Mouse (Mus musculus) limb, embryonic 15.5 days (tissue): ENCODE measurements at regions not wholly inside any gene's neighbourhood (a gene's known extent, or its start where the extent isn't known, plus 50 kb on each side); places are given as distances from the start of the nearest gene placed in this dataset.
A peak's percentile ranks its signal among the peaks of the same experiment; 100 is the strongest.

Experiments used
- ATAC-seq: fragments of 200-750 bp; cut with Nextera tagmentation; 2 replicates; pipeline ENCODE4 v1.8.0; 2017; ENCODE audit warnings: low read depth, moderate TSS enrichment; ENCODE audit not compliant: insufficient number of reproducible peaks, low FRiP score, low TSS enrichment
- H3K27ac ChIP-seq: fragments of 300-500 bp; sonication (generic); 2 replicates; pipeline ENCODE4 v1.5.1; 2015; ENCODE audit warnings: moderate library complexity, mild to moderate bottlenecking, inconsistent platforms
- H3K27me3 ChIP-seq: fragments of 300-500 bp; sonication (generic); 2 replicates; pipeline ENCODE4 v1.6.1; 2015; ENCODE audit warnings: inconsistent platforms
- H3K36me3 ChIP-seq: fragments of 300-500 bp; sonication (generic); 2 replicates; pipeline ENCODE4 v1.6.1; 2015; ENCODE audit warnings: inconsistent platforms
- H3K4me1 ChIP-seq: fragments of 300-500 bp; sonication (generic); 2 replicates; pipeline ENCODE4 v1.6.1; 2015; ENCODE audit warnings: inconsistent platforms
- H3K4me2 ChIP-seq: fragments of 300-500 bp; sonication (generic); 2 replicates; pipeline ENCODE4 v1.6.1; 2015; ENCODE audit warnings: mild to moderate bottlenecking, inconsistent platforms
- H3K4me3 ChIP-seq: fragments of 300-500 bp; sonication (generic); 2 replicates; pipeline ENCODE4 v1.5.1; 2015; ENCODE audit warnings: mild to moderate bottlenecking, inconsistent platforms
- H3K9ac ChIP-seq: fragments of 300-500 bp; sonication (generic); 2 replicates; pipeline ENCODE4 v1.6.1; 2015; ENCODE audit warnings: inconsistent platforms
- H3K9me3 ChIP-seq: fragments of 300-500 bp; sonication (generic); 2 replicates; pipeline ENCODE4 v1.6.1; 2016; ENCODE audit warnings: inconsistent platforms
- WGBS: fragments of 180-500 bp; shearing (Covaris S2); methylation state at CpG from one replicate; pipeline ENCODE4 v1.1.7; 2015; 5-methylcytosine and 5-hydroxymethylcytosine counted together

DNA sequence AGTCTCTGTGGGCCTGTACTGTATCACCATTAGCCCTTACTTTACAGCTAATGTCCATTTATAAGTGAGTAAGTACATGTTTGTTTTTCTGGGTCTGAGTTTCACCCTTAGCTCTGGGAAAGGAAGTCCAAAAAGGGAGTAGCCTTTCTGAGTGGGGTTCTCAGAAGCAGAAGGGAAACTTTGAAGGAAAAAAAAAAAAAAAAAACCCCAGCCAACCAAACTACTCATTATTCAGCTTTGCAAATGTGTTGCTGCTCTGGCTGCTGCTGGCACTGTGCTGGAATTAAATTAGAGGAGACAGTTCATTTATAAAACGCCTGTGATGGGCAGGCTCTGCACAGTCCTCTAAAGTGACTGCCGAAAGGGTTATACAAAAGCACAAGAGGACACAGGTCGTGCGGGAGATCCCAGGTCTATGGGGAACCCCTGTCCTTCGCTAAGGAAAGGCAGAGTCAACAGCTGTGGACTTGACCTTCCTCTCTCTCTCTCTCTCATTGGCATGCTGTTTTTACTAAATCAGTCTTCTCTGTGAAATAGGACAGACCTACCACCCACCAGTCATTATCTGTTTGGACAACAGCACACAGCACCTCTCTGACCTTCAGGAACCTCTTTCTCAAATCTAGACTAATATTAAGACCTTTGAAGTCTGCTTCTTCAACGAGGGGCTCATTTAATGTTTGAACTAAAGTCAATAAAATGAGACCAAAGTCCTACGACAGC lies 165.4 kb downstream of the Cd47 start:
- Histone ChIP-seq H3K27ac (peak overlapping the region; percentile 2; the same call in 1 of the 2 replicates), H3K27me3 (no peaks in the 10 kb centered on the region), H3K9me3 (no peaks in the 10 kb centered on the region), H3K9ac (no peak overlapping the region), H3K4me2 (no peak overlapping the region), H3K4me1 (0 out of 2 replicates have a peak, but pooled peaks cover 16% of the 10 kb centered on the region), H3K36me3 (no peaks in the 10 kb centered on the region), H3K4me3 (no peak overlapping the region)
- ATAC-seq = no peak
- WGBS = 46% methylated on average over 7 of the region's 7 CpGs

DNA sequence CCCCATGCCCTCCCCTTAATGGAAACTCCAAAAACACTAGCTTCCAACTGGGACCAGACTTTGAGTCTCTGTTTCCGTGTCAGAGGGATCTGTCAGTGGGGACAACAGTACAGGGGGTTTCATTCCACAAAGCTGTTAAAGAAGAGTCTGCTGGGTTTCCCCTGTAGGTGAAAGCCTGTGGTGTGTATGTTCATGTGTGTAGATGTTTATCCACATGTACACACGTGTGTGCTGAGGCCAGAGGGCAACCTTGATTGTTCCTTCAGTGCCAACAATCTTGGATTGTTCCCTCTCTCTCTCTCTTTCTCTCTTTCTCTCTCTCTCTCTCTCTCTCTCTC lies 165.9 kb downstream of the Cd47 start:
- no peak for ATAC-seq
- no peak overlapping the region for H3K4me3 ChIP-seq
- H3K4me1 ChIP-seq = 0 out of 2 replicates have a peak, but pooled peaks cover 16% of the 10 kb centered on the region
- no peaks in the 10 kb centered on the region for H3K27me3 ChIP-seq
- H3K36me3 ChIP-seq = no peaks in the 10 kb centered on the region
- H3K4me2 ChIP-seq = no peak overlapping the region
- H3K9ac ChIP-seq = no peak overlapping the region
- WGBS = 58% methylated on average over 2 of the region's 2 CpGs
- H3K9me3 ChIP-seq = no peaks in the 10 kb centered on the region
- no peak overlapping the region for H3K27ac ChIP-seq

DNA sequence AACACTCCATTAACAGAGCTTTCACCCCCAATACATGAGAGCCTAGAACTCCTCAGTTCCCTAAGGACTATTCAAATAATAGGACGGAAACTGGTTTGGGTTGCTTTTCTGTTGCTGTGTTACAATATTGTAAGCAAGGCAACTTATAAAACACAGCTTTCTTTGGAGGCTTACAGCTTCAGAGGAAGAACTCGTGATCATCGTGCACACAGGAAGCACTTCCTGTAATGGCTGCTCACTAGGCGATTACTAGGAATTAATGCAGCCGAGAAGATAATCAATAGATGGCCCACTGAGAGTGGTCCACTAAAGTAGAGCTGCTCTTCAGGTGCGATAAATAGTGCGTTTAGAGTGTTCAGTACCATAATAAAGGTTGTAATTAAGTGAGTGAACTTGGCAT lies 166.8 kb downstream of the Cd47 start:
- 0 out of 2 replicates have a peak, but pooled peaks cover 16% of the 10 kb centered on the region for H3K4me1 ChIP-seq
- no peak overlapping the region for H3K27ac ChIP-seq
- ATAC-seq = no peak
- no peak overlapping the region for H3K4me2 ChIP-seq
- no peak overlapping the region for H3K4me3 ChIP-seq
- 76% methylated on average over 7 of the region's 7 CpGs for WGBS
- no peaks in the 10 kb centered on the region for H3K36me3 ChIP-seq
- H3K9me3 ChIP-seq = no peaks in the 10 kb centered on the region
- no peak overlapping the region for H3K9ac ChIP-seq
- no peaks in the 10 kb centered on the region for H3K27me3 ChIP-seq

DNA sequence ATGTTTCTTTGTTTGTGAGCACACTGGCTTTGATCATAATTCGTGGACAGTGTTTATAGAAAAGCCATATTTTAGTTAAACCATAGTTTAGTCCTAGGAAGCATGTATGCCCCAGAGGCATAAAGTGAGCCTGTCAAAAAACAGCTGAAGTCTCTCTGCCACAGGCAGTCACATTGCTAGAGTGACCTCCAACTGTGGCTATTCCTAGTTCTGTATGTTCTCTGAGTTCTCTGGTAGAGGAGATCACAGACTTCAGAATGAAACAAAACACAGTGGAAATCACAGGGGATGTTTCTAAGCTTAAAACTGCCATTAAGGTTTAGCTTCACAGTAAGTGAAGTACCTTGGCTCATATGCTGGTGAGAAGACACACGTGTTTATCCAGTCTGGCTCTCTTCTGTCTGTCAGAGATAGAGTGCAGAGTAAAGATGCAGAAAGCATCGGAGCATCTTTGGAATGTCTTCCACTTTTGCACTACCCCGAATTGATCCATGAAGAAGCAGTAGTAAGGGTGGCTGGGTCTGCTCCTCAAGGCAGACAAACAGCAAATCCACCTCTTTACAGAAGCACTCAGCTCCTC lies 168.0 kb downstream of the Cd47 start:
- Histone ChIP-seq H3K4me3 (no peak overlapping the region), H3K27ac (no peak overlapping the region), H3K4me2 (no peak overlapping the region), H3K9ac (no peak overlapping the region), H3K4me1 (0 out of 2 replicates have a peak, but pooled peaks cover 16% of the 10 kb centered on the region), H3K27me3 (no peaks in the 10 kb centered on the region), H3K36me3 (no peaks in the 10 kb centered on the region), H3K9me3 (no peaks in the 10 kb centered on the region)
- ATAC-seq = no peak
- 77% methylated on average over 4 of the region's 4 CpGs for WGBS

DNA sequence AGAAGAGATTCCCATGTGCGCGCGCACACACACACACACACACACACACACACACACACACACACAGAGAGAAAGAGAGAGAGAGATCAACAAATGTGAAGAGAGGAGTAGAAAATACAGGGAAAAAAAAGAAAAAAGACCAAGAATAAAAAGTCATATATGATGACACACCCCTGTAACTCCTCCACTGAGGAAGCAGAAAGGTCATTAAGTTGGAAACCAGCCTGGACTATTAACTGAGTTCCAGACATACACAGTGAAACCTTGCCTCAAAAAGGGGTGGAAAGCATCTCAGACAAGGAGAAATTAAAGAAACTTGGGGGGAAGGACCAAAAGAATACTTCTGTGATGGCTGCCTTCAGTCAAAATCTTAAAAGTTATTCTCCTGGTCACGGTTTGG lies 168.7 kb downstream of the Cd47 start:
- 0 out of 2 replicates have a peak, but pooled peaks cover 14% of the 10 kb centered on the region for H3K4me1 ChIP-seq
- H3K27me3 ChIP-seq = no peaks in the 10 kb centered on the region
- no peak overlapping the region for H3K4me3 ChIP-seq
- no peak overlapping the region for H3K27ac ChIP-seq
- H3K36me3 ChIP-seq = no peaks in the 10 kb centered on the region
- no peaks in the 10 kb centered on the region for H3K9me3 ChIP-seq
- H3K4me2 ChIP-seq = no peak overlapping the region
- ATAC-seq = no peak
- no peak overlapping the region for H3K9ac ChIP-seq
- WGBS = 93% methylated on average over 4 of the region's 4 CpGs

DNA sequence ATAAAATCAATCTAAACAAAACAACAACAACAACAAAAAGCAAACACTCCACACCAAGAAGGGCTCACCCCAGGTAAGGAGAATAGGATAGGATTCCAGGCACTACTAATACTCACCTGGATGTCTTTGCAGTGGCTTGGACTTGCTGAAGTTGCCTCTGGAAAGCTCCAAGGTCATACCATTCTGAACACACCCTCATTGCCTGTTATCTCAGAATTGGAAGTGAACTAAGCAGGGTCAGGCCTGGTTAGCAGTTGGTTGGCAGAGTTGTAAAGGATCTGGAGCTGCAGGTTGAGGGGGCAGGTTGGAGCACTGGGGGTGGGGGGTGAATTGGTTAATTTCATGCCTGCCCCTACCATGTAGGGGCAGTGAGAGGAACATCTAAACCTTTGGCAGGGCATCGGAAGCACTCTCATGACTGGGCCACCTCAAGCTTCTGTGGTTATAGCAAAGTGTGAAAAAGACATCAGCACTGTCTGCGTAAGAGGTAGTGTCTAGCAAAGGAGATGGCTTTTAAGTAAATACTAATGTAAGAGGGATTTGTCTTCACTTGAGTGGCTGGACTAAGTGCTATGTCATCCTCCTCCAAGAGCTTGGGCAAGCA lies 169.5 kb downstream of the Cd47 start:
- H3K9ac ChIP-seq = no peak overlapping the region
- H3K4me1 ChIP-seq = 0 out of 2 replicates have a peak, but pooled peaks cover 9% of the 10 kb centered on the region
- H3K4me2 ChIP-seq = no peak overlapping the region
- WGBS = 93% methylated on average over 2 of the region's 2 CpGs
- H3K27ac ChIP-seq = no peak overlapping the region
- no peaks in the 10 kb centered on the region for H3K27me3 ChIP-seq
- H3K4me3 ChIP-seq = no peak overlapping the region
- no peaks in the 10 kb centered on the region for H3K36me3 ChIP-seq
- no peak for ATAC-seq
- H3K9me3 ChIP-seq = no peaks in the 10 kb centered on the region

DNA sequence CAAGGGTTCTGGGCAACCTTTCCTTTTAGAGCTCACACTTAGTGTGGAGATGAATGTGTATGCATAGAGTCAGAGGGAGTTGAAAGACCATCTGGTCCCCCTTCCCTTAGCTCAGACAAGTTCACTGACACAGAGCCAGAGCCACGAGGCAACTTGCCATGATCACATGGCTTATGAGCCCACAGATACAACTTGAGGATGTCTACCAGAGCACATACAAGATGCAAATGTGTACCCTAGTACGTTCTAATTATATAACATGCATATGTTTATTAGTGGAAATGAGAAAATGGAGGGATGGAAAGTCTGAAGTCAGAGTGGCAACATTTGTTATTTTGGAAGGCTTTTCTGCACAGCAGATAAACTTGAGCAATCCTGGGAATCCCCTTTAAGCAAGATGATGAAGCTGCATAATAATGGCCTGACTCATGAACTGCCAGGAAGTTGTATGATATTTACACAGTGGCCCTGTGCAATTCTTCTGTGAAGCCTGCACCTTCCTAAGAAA lies 170.0 kb downstream of the Cd47 start:
- ATAC-seq = no peak
- WGBS = 62% methylated on average over 2 of the region's 2 CpGs
- no peaks in the 10 kb centered on the region for H3K36me3 ChIP-seq
- no peaks in the 10 kb centered on the region for H3K27me3 ChIP-seq
- H3K9me3 ChIP-seq = no peaks in the 10 kb centered on the region
- H3K27ac ChIP-seq = no peak overlapping the region
- H3K9ac ChIP-seq = no peak overlapping the region
- no peak overlapping the region for H3K4me2 ChIP-seq
- H3K4me3 ChIP-seq = no peak overlapping the region
- H3K4me1 ChIP-seq = 0 out of 2 replicates have a peak, but pooled peaks cover 8% of the 10 kb centered on the region

- H3K36me3 ChIP-seq = no peaks in the 10 kb centered on the region
- no peaks in the 10 kb centered on the region for H3K9me3 ChIP-seq
- H3K27me3 ChIP-seq = no peaks in the 10 kb centered on the region
- no peak overlapping the region for H3K27ac ChIP-seq
- 84% methylated on average over 3 of the region's 3 CpGs for WGBS
- H3K4me1 ChIP-seq = 0 out of 2 replicates have a peak, but pooled peaks cover under 1% of the 10 kb centered on the region
- no peak overlapping the region for H3K9ac ChIP-seq
- no peak overlapping the region for H3K4me3 ChIP-seq
- no peak for ATAC-seq
- H3K4me2 ChIP-seq = no peak overlapping the region
Measured at GRCm38 (mm10) chr16:49971141-49971555, 170.8 kb downstream of the Cd47 start.

GRCm38 (mm10) chr16:49977276-49977675 lies 176.9 kb downstream of the Cd47 start:
- H3K9me3 ChIP-seq = no peaks in the 10 kb centered on the region
- H3K9ac ChIP-seq = no peak overlapping the region
- 84% methylated on average over 2 of the region's 2 CpGs for WGBS
- no peak for ATAC-seq
- H3K4me1 ChIP-seq = peaks cover 6% of the 10 kb centered on the region; the same call in 1 of the 2 replicates
- H3K36me3 ChIP-seq = no peaks in the 10 kb centered on the region
- no peak overlapping the region for H3K4me3 ChIP-seq
- no peak overlapping the region for H3K4me2 ChIP-seq
- no peak overlapping the region for H3K27ac ChIP-seq
- H3K27me3 ChIP-seq = no peaks in the 10 kb centered on the region

GRCm38 (mm10) chr16:49979426-49979940 lies 179.2 kb downstream of the Cd47 start:
- ATAC-seq = no peak
- H3K27ac ChIP-seq = no peak overlapping the region
- H3K36me3 ChIP-seq = no peaks in the 10 kb centered on the region
- 86% methylated on average over 4 of the region's 4 CpGs for WGBS
- no peak overlapping the region for H3K9ac ChIP-seq
- no peaks in the 10 kb centered on the region for H3K9me3 ChIP-seq
- H3K4me3 ChIP-seq = no peak overlapping the region
- H3K4me2 ChIP-seq = no peak overlapping the region
- H3K4me1 ChIP-seq = peaks cover 6% of the 10 kb centered on the region; the same call in 1 of the 2 replicates
- H3K27me3 ChIP-seq = no peaks in the 10 kb centered on the region

GRCm38 (mm10) chr16:49980178-49980646 lies 179.9 kb downstream of the Cd47 start:
- peaks cover 6% of the 10 kb centered on the region; the same call in 1 of the 2 replicates for H3K4me1 ChIP-seq
- H3K9ac ChIP-seq = no peak overlapping the region
- no peaks in the 10 kb centered on the region for H3K27me3 ChIP-seq
- no peaks in the 10 kb centered on the region for H3K36me3 ChIP-seq
- H3K4me2 ChIP-seq = no peak overlapping the region
- peak overlapping the region; percentile 70 for H3K27ac ChIP-seq
- H3K9me3 ChIP-seq = no peaks in the 10 kb centered on the region
- WGBS = 59% methylated on average over 10 of the region's 10 CpGs
- H3K4me3 ChIP-seq = no peak overlapping the region
- ATAC-seq = no peak; the same call in 1 of the 2 replicates

DNA sequence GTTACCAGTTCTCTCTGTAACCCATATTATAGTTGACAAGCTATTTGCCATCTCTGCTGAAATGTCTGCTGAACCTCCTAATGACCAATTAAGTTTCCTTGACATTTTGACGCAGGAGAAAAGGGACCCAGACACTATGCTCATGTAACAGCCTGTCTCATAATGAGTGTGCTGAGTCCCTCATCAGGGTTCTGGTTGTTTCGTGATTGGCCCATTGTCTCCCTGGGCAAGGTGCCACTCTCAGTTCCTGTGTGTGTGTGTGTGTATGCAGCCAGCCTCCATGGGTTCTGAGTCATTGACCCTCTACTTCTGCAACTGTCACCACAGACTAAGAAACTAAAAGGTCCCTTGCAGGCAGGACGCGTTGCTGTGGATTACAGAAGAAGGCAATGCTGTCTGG lies 181.8 kb downstream of the Cd47 start:
- no peaks in the 10 kb centered on the region for H3K9me3 ChIP-seq
- H3K27ac ChIP-seq = no peak overlapping the region
- no peak overlapping the region for H3K4me3 ChIP-seq
- 66% methylated on average over 4 of the region's 4 CpGs for WGBS
- no peak for ATAC-seq
- no peaks in the 10 kb centered on the region for H3K36me3 ChIP-seq
- no peaks in the 10 kb centered on the region for H3K27me3 ChIP-seq
- no peak overlapping the region for H3K9ac ChIP-seq
- H3K4me1 ChIP-seq = peaks cover 6% of the 10 kb centered on the region; the same call in 1 of the 2 replicates
- no peak overlapping the region for H3K4me2 ChIP-seq
